Mouse (Mus musculus): ENCODE measurements around the gene Cenpj. TPM values are rescaled to one million over a fixed set of nuclear protein-coding genes. Genes with fewer than 3 reads are reported as not detected.

Cenpj gene
- polyA plus RNA-seq, 1 experiment from 2014 or later: 1.4 TPM

GRCm38 (mm10) chr14:56575969-56576901 is 1.0 kb upstream of the Cenpj start:
- Histone ChIP-seq H3K9me3 (ENCODE audit: control insufficient read depth) (no peaks in the 10 kb centered on the region), H3K36me3 (ENCODE audit: control insufficient read depth, insufficient read depth) (peaks cover 3% of the 10 kb centered on the region; the same call in 1 of the 2 replicates), H3K4me2 (replicated peaks; ENCODE audit: low read depth) (peak overlapping the region; percentile 73), H3K27me3 (replicated peaks; ENCODE audit: control insufficient read depth, insufficient read depth, low read length) (no peaks in the 10 kb centered on the region), H3K4me1 (replicated peaks; ENCODE audit: control insufficient read depth, insufficient read depth, low read length) (no peaks in the 10 kb centered on the region), H3K4me3 (ENCODE audit: low read depth, low read length) (peak overlapping the region; percentile 62), H3K27ac (ENCODE audit: low read depth, low read length) (peak overlapping the region; percentile 75), H3K9ac (ENCODE audit: low read depth, low read length) (peak overlapping the region; percentile 67; the same call in 1 of the 2 replicates)
- 62% methylated on average over 18 of the region's 18 CpGs for WGBS
- ATAC-seq: no peak
- TF ChIP-seq CTCF (IDR thresholded peaks at IDR 0.05; ENCODE audit: low read depth): no peak

GRCm38 (mm10) chr14:56572546-56572945 is 2.7 kb downstream of the Cenpj start:
- Histone ChIP-seq H3K9ac (ENCODE audit: low read depth, low read length) (no peak overlapping the region), H3K36me3 (ENCODE audit: control insufficient read depth, insufficient read depth) (no peaks in the 10 kb centered on the region), H3K4me3 (ENCODE audit: low read depth, low read length) (no peak overlapping the region), H3K27ac (ENCODE audit: low read depth, low read length) (no peak overlapping the region), H3K4me2 (replicated peaks; ENCODE audit: low read depth) (no peak overlapping the region), H3K9me3 (ENCODE audit: control insufficient read depth) (no peaks in the 10 kb centered on the region), H3K27me3 (replicated peaks; ENCODE audit: control insufficient read depth, insufficient read depth, low read length) (no peaks in the 10 kb centered on the region), H3K4me1 (replicated peaks; ENCODE audit: control insufficient read depth, insufficient read depth, low read length) (no peaks in the 10 kb centered on the region)
- WGBS: 79% methylated on average over 2 of the region's 2 CpGs
- ATAC-seq: no peak
- TF ChIP-seq CTCF (IDR thresholded peaks at IDR 0.05; ENCODE audit: low read depth): no peak

- peak; percentile 93 for ATAC-seq
- H3K9ac ChIP-seq (ENCODE audit: low read depth, low read length): peak overlapping the region; percentile 5; the same call in 1 of the 2 replicates
- peak overlapping the region; percentile 60 for H3K4me3 ChIP-seq (ENCODE audit: low read depth, low read length)
- no peak for TF ChIP-seq CTCF (IDR thresholded peaks at IDR 0.05; ENCODE audit: low read depth)
- H3K27ac ChIP-seq (ENCODE audit: low read depth, low read length): no peak overlapping the region
- no peaks in the 10 kb centered on the region for H3K4me1 ChIP-seq (replicated peaks; ENCODE audit: control insufficient read depth, insufficient read depth, low read length)
- no peaks in the 10 kb centered on the region for H3K9me3 ChIP-seq (ENCODE audit: control insufficient read depth)
- H3K36me3 ChIP-seq (ENCODE audit: control insufficient read depth, insufficient read depth): no peaks in the 10 kb centered on the region
- WGBS: under 1% methylated on average over 57 of the region's 59 CpGs
- no peaks in the 10 kb centered on the region for H3K27me3 ChIP-seq (replicated peaks; ENCODE audit: control insufficient read depth, insufficient read depth, low read length)
- peak overlapping the region; percentile 78 for H3K4me2 ChIP-seq (replicated peaks; ENCODE audit: low read depth)
Measured at GRCm38 (mm10) chr14:56571310-56572093, 3.7 kb downstream of the Cenpj start.

GRCm38 (mm10) chr14:56569041-56569440 is 6.2 kb downstream of the Cenpj start:
- H3K27ac ChIP-seq (ENCODE audit: low read depth, low read length): no peak overlapping the region
- H3K36me3 ChIP-seq (ENCODE audit: control insufficient read depth, insufficient read depth): no peaks in the 10 kb centered on the region
- no peaks in the 10 kb centered on the region for H3K4me1 ChIP-seq (replicated peaks; ENCODE audit: control insufficient read depth, insufficient read depth, low read length)
- H3K4me2 ChIP-seq (replicated peaks; ENCODE audit: low read depth): no peak overlapping the region
- no peaks in the 10 kb centered on the region for H3K27me3 ChIP-seq (replicated peaks; ENCODE audit: control insufficient read depth, insufficient read depth, low read length)
- H3K4me3 ChIP-seq (ENCODE audit: low read depth, low read length): no peak overlapping the region
- no peaks in the 10 kb centered on the region for H3K9me3 ChIP-seq (ENCODE audit: control insufficient read depth)
- ATAC-seq: no peak
- whole genome bisulfite sequencing: 85% methylated on average over 4 of the region's 4 CpGs
- no peak overlapping the region for H3K9ac ChIP-seq (ENCODE audit: low read depth, low read length)
- TF ChIP-seq CTCF (IDR thresholded peaks at IDR 0.05; ENCODE audit: low read depth): no peak

GRCm38 (mm10) chr14:56567476-56567875 is 7.7 kb downstream of the Cenpj start:
- Histone ChIP-seq H3K4me3 (ENCODE audit: low read depth, low read length) (no peak overlapping the region), H3K27ac (ENCODE audit: low read depth, low read length) (no peak overlapping the region)
- 74% methylated on average over 7 of the region's 7 CpGs for WGBS

GRCm38 (mm10) chr14:56559134-56559533 is 16.1 kb downstream of the Cenpj start:
- WGBS: 79% methylated on average over 3 of the region's 3 CpGs
- Histone ChIP-seq H3K9me3 (ENCODE audit: control insufficient read depth) (no peaks in the 10 kb centered on the region), H3K4me3 (ENCODE audit: low read depth, low read length) (no peak overlapping the region), H3K27ac (ENCODE audit: low read depth, low read length) (no peak overlapping the region), H3K4me1 (replicated peaks; ENCODE audit: control insufficient read depth, insufficient read depth, low read length) (no peaks in the 10 kb centered on the region), H3K4me2 (replicated peaks; ENCODE audit: low read depth) (no peak overlapping the region), H3K9ac (ENCODE audit: low read depth, low read length) (no peak overlapping the region), H3K27me3 (replicated peaks; ENCODE audit: control insufficient read depth, insufficient read depth, low read length) (no peaks in the 10 kb centered on the region), H3K36me3 (ENCODE audit: control insufficient read depth, insufficient read depth) (peaks cover 14% of the 10 kb centered on the region; the same call in 1 of the 2 replicates)
- no peak for TF ChIP-seq CTCF (IDR thresholded peaks at IDR 0.05; ENCODE audit: low read depth)
- ATAC-seq: no peak

More at GRCm38 (mm10) chr14:56567476-56567875, 7.7 kb downstream of the Cenpj start:
- Histone ChIP-seq H3K36me3 (ENCODE audit: control insufficient read depth, insufficient read depth) (peaks cover 10% of the 10 kb centered on the region; the same call in 1 of the 2 replicates), H3K9me3 (ENCODE audit: control insufficient read depth) (no peaks in the 10 kb centered on the region), H3K4me1 (replicated peaks; ENCODE audit: control insufficient read depth, insufficient read depth, low read length) (no peaks in the 10 kb centered on the region), H3K27me3 (replicated peaks; ENCODE audit: control insufficient read depth, insufficient read depth, low read length) (no peaks in the 10 kb centered on the region), H3K9ac (ENCODE audit: low read depth, low read length) (no peak overlapping the region), H3K4me2 (replicated peaks; ENCODE audit: low read depth) (no peak overlapping the region)
- no peak for ATAC-seq
- no peak for TF ChIP-seq CTCF (IDR thresholded peaks at IDR 0.05; ENCODE audit: low read depth)
